Mouse (Mus musculus) hindbrain, embryonic 10.5 days (tissue): ENCODE measurements around the gene Mrpl54. TPM values are rescaled to one million over a fixed set of nuclear protein-coding genes. Genes with fewer than 3 reads are reported as not detected.
"Not testable (repeated sequence)": the region's sequence is repeated elsewhere in the genome, so short reads cannot be mapped to it uniquely, and the experiment has no call there.

Source experiments
- DNase-seq: peaks from one replicate; pipeline ENCODE4 v3.0.0-alpha.2; 2017; ENCODE audit warnings: low spot score
- H3K27ac ChIP-seq: fragments of 300-500 bp; sonication (generic); 2 replicates; pipeline ENCODE4 v1.5.1; 2016; ENCODE audit warnings: mild to moderate bottlenecking, moderate library complexity
- H3K27me3 ChIP-seq: fragments of 300-500 bp; sonication (generic); 2 replicates; pipeline ENCODE4 v1.6.1; 2016; ENCODE audit warnings: mild to moderate bottlenecking; ENCODE audit not compliant: poor library complexity, insufficient read depth, severe bottlenecking
- H3K36me3 ChIP-seq: fragments of 300-500 bp; sonication (generic); 2 replicates; pipeline ENCODE4 v1.6.1; 2016; ENCODE audit warnings: mild to moderate bottlenecking, moderate library complexity
- H3K4me1 ChIP-seq: fragments of 300-500 bp; sonication (generic); replicated peaks from 2 replicates; pipeline ENCODE4 v1.6.1; 2016; ENCODE audit warnings: mild to moderate bottlenecking
- H3K4me3 ChIP-seq: fragments of 300-500 bp; sonication (generic); 2 replicates; pipeline ENCODE4 v1.5.1; 2016; ENCODE audit warnings: mild to moderate bottlenecking, moderate library complexity
- H3K9me3 ChIP-seq: fragments of 300-500 bp; sonication (generic); 2 replicates; pipeline ENCODE4 v1.6.1; 2016; ENCODE audit warnings: mild to moderate bottlenecking, moderate library complexity
- WGBS: fragments of 180-500 bp; shearing (Covaris S2); methylation state at CpG from one replicate; pipeline ENCODE4 v1.1.7; 2016; 5-methylcytosine and 5-hydroxymethylcytosine counted together
- polyA plus RNA-seq: library from polyadenylated mRNA; unstranded; fragments of >200 nt; fragmentation: Nextera tagmentation; extraction: Ambion mirVana; gene quantifications from 2 replicates; pipeline ENCODE4 v1.2.1, GENCODE M21; 2016

Gene Mrpl54
- polyA plus RNA-seq, 1 experiment from 2014 or later, result 238 TPM

DNA sequence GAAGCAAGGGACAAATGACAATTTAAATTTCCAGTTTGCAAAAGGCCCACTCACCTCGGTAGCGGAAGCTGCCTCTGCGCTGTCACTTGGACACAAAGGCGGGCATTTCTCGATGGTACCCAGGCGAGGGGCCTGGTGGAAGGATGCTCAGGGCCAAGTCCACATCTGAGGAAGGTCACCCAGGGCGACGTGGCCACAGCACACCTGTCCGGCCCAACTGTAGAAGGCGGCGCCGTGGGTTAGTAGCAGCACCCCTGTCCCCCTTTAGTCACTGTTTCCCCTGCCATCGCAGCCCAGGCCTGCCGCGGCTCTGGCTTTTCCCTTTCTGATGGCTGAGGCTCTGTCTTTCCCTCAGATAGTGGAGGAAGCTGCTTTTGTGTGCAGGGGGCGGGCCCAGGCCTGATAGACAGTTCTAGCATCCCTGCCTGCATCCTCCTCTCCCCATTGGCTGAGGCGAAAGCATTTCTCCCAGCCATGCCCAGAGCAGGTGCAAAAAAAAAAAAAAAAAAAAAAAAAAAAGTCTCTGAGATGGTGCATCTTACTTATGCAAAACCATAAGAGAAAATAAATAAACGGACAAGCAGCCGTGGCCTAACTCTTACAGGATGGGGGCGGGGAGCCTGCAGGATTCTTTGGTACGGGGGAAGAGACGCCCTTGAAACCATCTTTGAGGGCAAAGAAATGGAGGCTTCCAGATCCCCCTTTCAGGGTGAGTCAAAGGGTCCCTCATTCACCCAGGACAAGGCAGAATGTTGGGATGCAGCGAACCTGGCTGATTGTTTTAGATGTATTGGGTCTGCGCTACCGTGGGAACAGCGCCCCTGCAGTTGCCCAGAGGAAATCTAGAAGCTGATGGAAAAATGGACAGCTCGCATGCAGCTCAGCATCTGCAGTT is 36.0 kb downstream of the Mrpl54 start, which contains the start of gene Atcay:
Gene Atcay, minus strand, starts transcription at position 396 of the 895 bp plus-strand sequence.
- WGBS, result 7% methylated on average over 27 of the region's 27 CpGs
- DNase-seq, result peak; percentile 65
- no peaks in the 10 kb centered on the region for H3K9me3 ChIP-seq
- peaks cover 44% of the 10 kb centered on the region for H3K4me1 ChIP-seq
- 0 out of 2 replicates have a peak, but pooled peaks cover 5% of the 10 kb centered on the region for H3K36me3 ChIP-seq
- peak within 1 kb of the TSS; percentile 61 for H3K4me3 ChIP-seq
- peak within 1 kb of the TSS; percentile 85 for H3K27ac ChIP-seq
- peaks cover 49% of the 10 kb centered on the region for H3K27me3 ChIP-seq

DNA sequence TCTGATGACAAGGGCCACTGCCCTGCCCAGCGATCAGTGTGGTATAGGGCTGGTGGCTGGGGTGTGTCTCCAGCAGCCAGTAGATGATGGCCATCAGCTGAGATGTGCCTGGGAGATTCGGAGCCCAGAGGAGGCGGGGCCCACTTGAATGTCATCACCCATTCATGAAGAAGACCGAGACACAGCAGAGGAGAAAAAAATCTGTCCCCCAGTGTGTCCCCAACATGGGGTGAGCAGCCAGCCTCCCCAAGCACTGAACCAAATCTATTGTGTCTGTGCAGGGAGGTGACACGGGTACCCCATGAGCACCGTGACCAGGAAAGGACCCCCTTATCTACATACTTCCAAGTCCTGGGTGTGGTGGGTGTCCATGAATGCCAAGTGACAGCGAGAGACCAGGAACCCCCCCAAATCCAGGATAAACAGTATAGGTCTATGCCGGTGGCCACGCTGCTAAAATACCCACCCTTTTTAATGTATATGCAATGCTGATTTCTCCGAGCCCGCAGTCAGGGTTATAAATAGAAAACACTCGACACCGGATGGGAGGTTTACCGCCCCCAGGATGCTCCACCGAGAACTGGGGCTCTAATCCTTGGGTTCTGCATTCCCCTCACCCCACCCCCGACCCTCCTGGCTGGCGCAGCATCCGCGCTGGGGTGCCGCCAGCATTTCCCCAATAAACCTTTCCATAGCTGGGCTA is 36.8 kb downstream of the Mrpl54 start:
- no peaks in the 10 kb centered on the region for H3K9me3 ChIP-seq
- DNase-seq, result no peak
- H3K4me1 ChIP-seq, result peaks cover 44% of the 10 kb centered on the region
- H3K27ac ChIP-seq, result peak overlapping the region; percentile 85
- H3K36me3 ChIP-seq, result no peaks in the 10 kb centered on the region
- H3K27me3 ChIP-seq, result peaks cover 49% of the 10 kb centered on the region
- WGBS, result 12% methylated on average over 20 of the region's 20 CpGs
- peak overlapping the region; percentile 61 for H3K4me3 ChIP-seq

DNA sequence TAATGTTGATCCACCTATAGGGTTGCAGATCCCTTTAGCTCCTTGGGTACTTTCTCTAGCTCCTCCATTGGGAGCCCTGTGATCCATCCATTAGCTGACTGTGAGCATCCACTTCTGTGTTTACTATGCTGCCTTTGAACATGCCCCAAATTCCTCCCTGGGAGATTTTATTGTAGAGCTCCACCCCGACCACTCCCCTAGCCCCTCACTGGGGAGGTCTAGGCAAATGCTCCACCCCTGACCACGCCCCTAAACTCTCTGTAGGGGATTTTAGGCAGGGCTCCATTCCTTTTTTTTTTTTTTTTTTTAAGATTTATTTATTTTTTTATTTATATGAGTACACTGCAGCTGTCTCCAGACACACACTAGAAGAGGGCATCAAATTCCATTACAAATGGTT is 43.0 kb downstream of the Mrpl54 start:
- DNase-seq, H3K27me3 ChIP-seq, H3K9me3 ChIP-seq, H3K4me1 ChIP-seq, H3K27ac ChIP-seq, H3K4me3 ChIP-seq: not testable (repeated sequence)
- H3K36me3 ChIP-seq, result peaks cover 17% of the 10 kb centered on the region; the same call in 1 of the 2 replicates
- 62% methylated on average over 2 of the region's 2 CpGs for WGBS

DNA sequence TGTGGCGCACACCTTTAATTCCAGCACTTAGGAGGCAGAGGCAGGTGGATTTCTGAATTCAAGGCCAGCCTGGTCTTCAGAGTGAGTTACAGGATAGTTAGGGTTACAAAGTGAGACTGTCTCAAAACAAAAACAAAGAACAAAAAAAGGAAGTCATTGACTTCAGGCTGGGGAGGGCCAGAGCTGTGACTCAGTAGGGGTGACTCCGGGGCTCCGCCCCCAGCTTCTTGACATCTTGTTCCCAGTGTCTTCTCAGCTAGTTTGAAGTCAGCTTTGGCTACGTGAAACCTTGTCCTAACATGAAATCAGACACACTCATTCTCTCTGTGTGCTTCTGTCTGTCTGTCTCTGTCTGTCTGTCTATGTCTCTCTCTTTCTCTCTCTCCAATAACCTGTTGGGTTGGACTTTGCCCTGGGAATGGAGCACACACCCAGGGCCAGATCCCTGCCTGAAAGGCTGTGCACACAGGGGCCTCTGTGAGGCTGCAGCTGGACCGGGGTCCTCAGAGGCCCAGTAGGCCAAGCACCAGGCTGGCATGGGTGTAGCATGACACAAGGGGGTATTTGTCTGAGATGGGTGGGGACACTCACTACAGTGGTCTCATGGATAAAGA is 45.2 kb downstream of the Mrpl54 start:
- H3K9me3 ChIP-seq, result no peaks in the 10 kb centered on the region
- H3K4me1 ChIP-seq, result peaks cover 6% of the 10 kb centered on the region; the same call in 1 of the 2 replicates
- WGBS, result 89% methylated on average over 5 of the region's 5 CpGs
- no peak overlapping the region for H3K27ac ChIP-seq
- DNase-seq, result no peak
- no peak overlapping the region for H3K4me3 ChIP-seq
- H3K27me3 ChIP-seq, result peaks cover 6% of the 10 kb centered on the region; the same call in 1 of the 2 replicates
- peaks cover 24% of the 10 kb centered on the region; the same call in 1 of the 2 replicates for H3K36me3 ChIP-seq

DNA sequence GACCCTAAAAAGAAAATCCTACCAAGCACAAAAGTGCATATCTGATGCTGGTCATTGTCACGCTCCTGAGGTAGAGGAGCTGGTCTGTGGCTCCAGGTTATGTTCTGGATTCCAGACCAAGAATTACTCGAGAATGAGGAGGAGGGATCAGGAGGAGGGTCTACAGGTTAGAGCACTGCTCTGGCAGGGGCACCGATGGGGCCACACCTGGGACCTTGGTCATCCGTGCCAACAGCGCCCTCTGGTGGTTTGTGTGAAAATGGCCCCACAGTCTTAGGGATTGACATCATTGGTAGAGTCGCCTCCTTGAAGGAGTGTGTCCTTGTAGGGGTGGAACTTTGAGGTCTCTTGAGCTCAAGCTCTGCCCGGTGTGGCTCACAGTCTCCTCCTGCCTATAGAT is 48.8 kb downstream of the Mrpl54 start:
- peak; percentile 59 for DNase-seq
- no peak overlapping the region for H3K27ac ChIP-seq
- H3K9me3 ChIP-seq, result peaks cover under 1% of the 10 kb centered on the region; the same call in 1 of the 2 replicates
- peaks cover 6% of the 10 kb centered on the region; the same call in 1 of the 2 replicates for H3K27me3 ChIP-seq
- 43% methylated on average over 7 of the region's 7 CpGs for WGBS
- peaks cover 6% of the 10 kb centered on the region; the same call in 1 of the 2 replicates for H3K4me1 ChIP-seq
- peaks cover 44% of the 10 kb centered on the region for H3K36me3 ChIP-seq
- no peak overlapping the region for H3K4me3 ChIP-seq

DNA sequence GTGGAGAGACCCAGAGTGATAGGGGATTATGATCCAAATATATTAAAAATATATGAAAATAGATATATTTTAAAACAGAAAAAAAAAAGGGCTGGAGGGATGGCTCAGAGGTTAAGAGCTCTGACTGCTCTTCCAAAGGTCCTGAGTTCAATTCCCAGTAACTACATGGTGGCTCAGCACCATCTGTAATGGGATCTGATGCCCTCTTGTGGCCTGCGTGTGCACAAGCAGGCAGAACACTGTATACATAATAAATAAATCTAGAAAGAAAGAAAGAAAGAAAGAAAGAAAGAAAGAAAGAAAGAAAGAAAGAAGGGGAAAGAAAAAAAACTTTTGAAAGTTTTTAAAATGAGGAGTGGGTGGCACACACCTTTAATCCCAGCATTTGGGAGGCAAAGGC is 49.5 kb downstream of the Mrpl54 start:
- H3K4me3 ChIP-seq, H3K27ac ChIP-seq, H3K4me1 ChIP-seq, H3K9me3 ChIP-seq, DNase-seq, H3K27me3 ChIP-seq: not testable (repeated sequence)
- peaks cover 51% of the 10 kb centered on the region for H3K36me3 ChIP-seq
- 25% methylated on average over 1 of the region's 1 CpGs for WGBS

DNA sequence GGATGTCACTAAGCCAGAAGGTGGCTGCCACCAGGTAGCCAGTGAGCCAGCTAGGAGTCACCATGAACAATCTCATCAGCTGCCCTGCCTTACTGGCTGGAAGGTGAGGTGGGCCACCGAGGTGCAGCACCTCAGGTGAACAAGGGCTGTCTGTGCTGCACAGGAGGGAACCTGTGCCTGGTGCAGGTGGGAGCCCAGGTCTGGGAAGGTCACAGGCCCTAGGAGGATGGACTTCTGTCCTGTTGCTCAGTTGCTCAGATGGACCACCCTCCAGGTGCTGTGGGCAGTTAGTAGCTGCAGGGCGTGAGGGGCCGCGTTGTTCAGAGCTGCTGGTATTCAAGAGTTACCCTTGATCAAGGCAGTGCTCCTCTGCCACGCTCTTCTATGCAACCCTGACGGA is 49.9 kb downstream of the Mrpl54 start:
- WGBS, result 90% methylated on average over 6 of the region's 6 CpGs
- Histone ChIP-seq H3K27me3 (peaks cover 6% of the 10 kb centered on the region; the same call in 1 of the 2 replicates), H3K36me3 (peaks cover 52% of the 10 kb centered on the region), H3K9me3 (peaks cover 12% of the 10 kb centered on the region; the same call in 1 of the 2 replicates), H3K4me3 (no peak overlapping the region), H3K27ac (no peak overlapping the region), H3K4me1 (peaks cover 6% of the 10 kb centered on the region; the same call in 1 of the 2 replicates)
- no peak for DNase-seq

DNA sequence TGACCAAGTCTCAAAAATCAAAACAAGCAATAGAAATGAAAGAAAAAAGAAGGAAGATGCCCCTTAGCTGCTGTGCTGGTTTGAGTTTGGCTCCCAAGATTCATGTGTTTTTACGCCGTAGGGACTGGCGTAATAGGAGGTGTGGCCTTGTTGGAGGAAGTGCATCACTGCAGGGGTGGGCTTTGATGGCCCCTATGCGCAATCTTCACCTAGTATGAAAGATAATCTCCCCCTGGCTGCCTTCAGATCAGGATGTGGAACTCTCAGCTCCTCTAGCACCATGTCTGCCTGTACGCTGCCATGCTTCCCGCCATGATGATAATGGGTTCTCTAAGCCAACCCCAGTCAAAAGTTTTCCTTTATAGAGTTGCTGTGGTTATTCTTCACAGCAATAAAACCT is 50.5 kb downstream of the Mrpl54 start:
- H3K4me3 ChIP-seq, result no peak overlapping the region
- H3K4me1 ChIP-seq, result peaks cover 6% of the 10 kb centered on the region; the same call in 1 of the 2 replicates
- peaks cover 53% of the 10 kb centered on the region for H3K36me3 ChIP-seq
- H3K9me3 ChIP-seq, result peaks cover 16% of the 10 kb centered on the region; the same call in 1 of the 2 replicates
- no peak for DNase-seq
- no peak overlapping the region for H3K27ac ChIP-seq
- peaks cover 6% of the 10 kb centered on the region; the same call in 1 of the 2 replicates for H3K27me3 ChIP-seq
- WGBS, result 87% methylated on average over 6 of the region's 6 CpGs

Other genes with a start within 250 kb of the Mrpl54 start
- 4.6 and 9.8 TPM in 2 replicates for gene Diras1, start 241.3 kb downstream of the Mrpl54 start, polyA plus RNA-seq
- 16.9 and 26.7 TPM in 2 replicates for gene Slc39a3, start 229.5 kb downstream of the Mrpl54 start, polyA plus RNA-seq
- gene Sgta, start 206.8 kb downstream of the Mrpl54 start, polyA plus RNA-seq, result 276 and 320 TPM in 2 replicates
- 85.4 and 106 TPM in 2 replicates for gene Thop1, start 196.9 kb downstream of the Mrpl54 start, polyA plus RNA-seq
- 0.29 and 0.30 TPM in 2 replicates for gene Creb3l3, start 168.1 kb downstream of the Mrpl54 start, polyA plus RNA-seq
- gene Map2k2, start 161.0 kb downstream of the Mrpl54 start, polyA plus RNA-seq, result 218 and 261 TPM in 2 replicates
- 9.4 and 12.4 TPM in 2 replicates for gene Zbtb7a, start 131.7 kb downstream of the Mrpl54 start, polyA plus RNA-seq
- gene Pias4, start 99.0 kb downstream of the Mrpl54 start, polyA plus RNA-seq, result 64.1 and 72.2 TPM in 2 replicates
- gene Eef2, start 90.3 kb downstream of the Mrpl54 start, polyA plus RNA-seq, result 495 and 570 TPM in 2 replicates
- 58.3 and 75.6 TPM in 2 replicates for gene Dapk3, start 83.9 kb downstream of the Mrpl54 start, polyA plus RNA-seq
- gene 4930442H23Rik, start 83.1 kb downstream of the Mrpl54 start, polyA plus RNA-seq, result not detected in 2 replicates
- gene Nmrk2, start 64.9 kb downstream of the Mrpl54 start, polyA plus RNA-seq, result not detected in 2 replicates
- 7.6 and 25.9 TPM in 2 replicates for gene Atcay, start 36.1 kb downstream of the Mrpl54 start, polyA plus RNA-seq
- 5.1 and 6.7 TPM in 2 replicates for gene Zfr2, start 33.8 kb downstream of the Mrpl54 start, polyA plus RNA-seq
- 3.9 and 4.9 TPM in 2 replicates for gene Matk, start 14.0 kb downstream of the Mrpl54 start, polyA plus RNA-seq
- gene Apba3, start within 50 bp of the Mrpl54 start, polyA plus RNA-seq, result 46.2 and 54.6 TPM in 2 replicates
- gene Tjp3, start 24.6 kb upstream of the Mrpl54 start, polyA plus RNA-seq, result 7.0 and 9.0 TPM in 2 replicates
- 62.1 and 78.5 TPM in 2 replicates for gene Pip5k1c, start 26.0 kb upstream of the Mrpl54 start, polyA plus RNA-seq
- 53.2 and 58.8 TPM in 2 replicates for gene Cactin, start 54.2 kb upstream of the Mrpl54 start, polyA plus RNA-seq
- 3.3 and 3.6 TPM in 2 replicates for gene Tbxa2r, start 61.8 kb upstream of the Mrpl54 start, polyA plus RNA-seq
- not detected in 2 replicates for gene Gipc3, start 76.3 kb upstream of the Mrpl54 start, polyA plus RNA-seq
- gene Hmg20b, start 83.5 kb upstream of the Mrpl54 start, polyA plus RNA-seq, result 111 and 128 TPM in 2 replicates
- gene Mfsd12, start 90.6 kb upstream of the Mrpl54 start, polyA plus RNA-seq, result 9.2 and 12.9 TPM in 2 replicates
- 0.61 and 0.62 TPM in 2 replicates for gene 4930404N11Rik, start 98.9 kb upstream of the Mrpl54 start, polyA plus RNA-seq
- gene Fzr1, start 111.6 kb upstream of the Mrpl54 start, polyA plus RNA-seq, result 138 and 143 TPM in 2 replicates
- gene Dohh, start 117.5 kb upstream of the Mrpl54 start, polyA plus RNA-seq, result 95.8 and 98.2 TPM in 2 replicates
- 4.0 and 4.8 TPM in 2 replicates for gene Gm48551, start 117.5 kb upstream of the Mrpl54 start, polyA plus RNA-seq
- 1.0 and 2.5 TPM in 2 replicates for gene Gm48552, start 122.1 kb upstream of the Mrpl54 start, polyA plus RNA-seq
- 2.7 and 3.0 TPM in 2 replicates for gene Smim24, start 126.1 kb upstream of the Mrpl54 start, polyA plus RNA-seq
- gene Nfic, start 188.7 kb upstream of the Mrpl54 start, polyA plus RNA-seq, result 10.5 and 16.0 TPM in 2 replicates
- 3.1 and 12.9 TPM in 2 replicates for gene Celf5, start 215.8 kb upstream of the Mrpl54 start, polyA plus RNA-seq
- 87.4 and 92.6 TPM in 2 replicates for gene Ncln, start 229.5 kb upstream of the Mrpl54 start, polyA plus RNA-seq
- gene S1pr4, start 233.2 kb upstream of the Mrpl54 start, polyA plus RNA-seq, result 0.39 and 0.42 TPM in 2 replicates